Mouse (Mus musculus) spleen, adult 2 months (tissue): Measurements from ENCODE around the gene Dtnb. TPM values are rescaled to one million over a fixed set of nuclear protein-coding genes. Genes with fewer than 3 reads are reported as not detected.

ENCODE experiments used
- DNase-seq, 2 experiments: peaks; one replicate each; pipeline versions ENCODE4 v3.0.0 to v3.0.0-alpha.2; 2012 to 2021; ENCODE audit warnings: low spot score in 2 of 2, low read depth in 1 of 2
- H3K27ac ChIP-seq: fragments of 200-500 bp; 2 replicates; pipeline ENCODE4 v1.5.1; 2012; ENCODE audit warnings: low read length, inconsistent platforms; ENCODE audit not compliant: insufficient read depth
- H3K27me3 ChIP-seq: fragments of 200-500 bp; 2 replicates; pipeline ENCODE4 v1.6.1; 2012; ENCODE audit warnings: mild to moderate bottlenecking, moderate library complexity, low read length, inconsistent platforms; ENCODE audit not compliant: control insufficient read depth, insufficient read depth
- H3K36me3 ChIP-seq: fragments of 200-500 bp; 2 replicates; pipeline ENCODE4 v1.6.1; 2012; ENCODE audit warnings: mild to moderate bottlenecking, low read length, inconsistent platforms; ENCODE audit not compliant: control insufficient read depth, insufficient read depth
- H3K4me1 ChIP-seq: fragments of 200-500 bp; 2 replicates; pipeline ENCODE4 v1.6.1; 2011; ENCODE audit warnings: inconsistent platforms; ENCODE audit not compliant: control insufficient read depth, insufficient read depth, insufficient read length
- H3K4me3 ChIP-seq: fragments of 200-500 bp; 2 replicates; pipeline ENCODE4 v1.5.1; 2011; ENCODE audit warnings: mild to moderate bottlenecking, inconsistent platforms; ENCODE audit not compliant: insufficient read depth, insufficient read length; ENCODE audit errors: extremely low read depth
- CTCF ChIP-seq: fragments of 200-500 bp; IDR thresholded peaks from 2 replicates; pipeline ENCODE4 v1.5.1; 2011; ENCODE audit warnings: mild to moderate bottlenecking, inconsistent platforms; ENCODE audit not compliant: insufficient read depth, insufficient read length, insufficient replicate concordance; ENCODE audit errors: extremely low read depth
- POLR2A ChIP-seq: fragments of 200-500 bp; IDR thresholded peaks from 2 replicates; pipeline ENCODE4 v1.6.1; 2011; ENCODE audit warnings: low read depth, low read length, inconsistent platforms
- WGBS: fragments of 180-500 bp; shearing (Covaris S2); methylation state at CpG from one replicate; pipeline ENCODE4 v1.1.7; 2018; 5-methylcytosine and 5-hydroxymethylcytosine counted together
- polyA plus RNA-seq: library from polyadenylated mRNA; depleted of rRNA; stranded (reverse); fragments of >200 nt; gene quantifications from 2 replicates; pipeline ENCODE4 v1.2.3, GENCODE M21; 2012

The Dtnb gene
- polyA plus RNA-seq, 1 experiment = 31.0 TPM

DNA sequence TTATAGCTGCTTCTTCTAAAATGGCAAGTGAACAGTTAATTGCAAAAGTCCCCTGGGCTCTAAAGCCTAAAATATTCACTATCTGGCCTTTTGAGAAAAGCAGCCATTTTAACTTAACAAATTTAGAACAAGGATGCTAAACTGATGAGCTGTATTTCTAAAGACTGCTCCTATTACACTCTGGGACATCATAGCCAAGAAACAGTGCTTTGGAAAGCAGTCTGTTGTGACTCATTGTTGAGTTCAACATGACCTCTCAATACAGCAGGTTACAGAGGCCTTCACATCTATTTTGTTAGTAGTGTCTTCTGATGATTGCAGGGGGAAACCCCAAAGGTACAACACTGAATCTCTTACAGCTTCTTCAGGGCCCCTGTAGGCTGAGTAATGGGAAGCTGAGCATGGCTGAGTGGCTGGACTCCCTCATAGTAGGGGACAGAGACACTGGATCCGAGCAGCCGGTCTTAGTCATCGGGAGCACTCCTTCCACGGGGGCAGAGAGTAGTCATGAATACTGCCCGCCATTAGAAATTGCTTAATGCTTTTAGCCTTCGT lies 157.4 kb downstream of the Dtnb start:
- DNase-seq = no peak
- Histone ChIP-seq H3K4me3 (no peak overlapping the region), H3K27ac (no peak overlapping the region), H3K27me3 (no peaks in the 10 kb centered on the region), H3K4me1 (no peaks in the 10 kb centered on the region), H3K36me3 (no peaks in the 10 kb centered on the region; the same call in 1 of the 2 replicates)
- TF ChIP-seq POLR2A = no peak
- TF ChIP-seq CTCF = no peak
- WGBS = 91% methylated on average over 6 of the region's 6 CpGs

DNA sequence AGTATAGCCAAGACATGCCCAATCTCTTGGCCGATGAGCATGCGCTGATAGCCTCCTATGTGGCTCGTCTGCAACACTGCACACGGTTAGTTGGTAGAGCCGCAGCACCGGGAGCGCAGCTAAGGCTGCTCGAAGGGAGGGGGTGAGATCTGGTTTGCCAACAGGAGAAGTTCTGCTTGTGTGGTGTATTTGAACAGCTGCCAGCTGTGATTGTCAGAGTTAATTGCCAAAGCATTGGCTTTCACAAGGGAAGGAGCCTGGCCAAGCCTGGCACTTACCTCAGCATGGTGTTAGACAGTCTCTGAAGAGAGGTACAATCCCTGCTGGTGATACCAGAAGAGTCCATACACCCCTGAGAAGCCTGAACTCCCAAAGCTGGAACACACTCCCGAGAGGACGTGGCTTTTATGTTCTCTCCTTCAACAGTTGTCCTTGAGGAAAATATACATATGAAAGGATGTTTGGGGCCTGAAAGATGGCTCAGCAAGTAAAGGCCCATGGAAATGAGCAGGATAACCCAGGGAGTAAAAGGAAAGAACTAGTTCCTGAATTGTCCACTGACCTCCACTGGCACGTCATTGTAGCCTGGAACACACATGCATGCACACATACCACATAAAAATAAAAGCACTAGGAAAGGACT lies 160.6 kb downstream of the Dtnb start:
- WGBS = 78% methylated on average over 11 of the region's 11 CpGs
- Histone ChIP-seq H3K27ac (no peak overlapping the region), H3K36me3 (no peaks in the 10 kb centered on the region; the same call in 1 of the 2 replicates), H3K27me3 (no peaks in the 10 kb centered on the region), H3K4me1 (no peaks in the 10 kb centered on the region), H3K4me3 (no peak overlapping the region)
- TF ChIP-seq POLR2A (no peak), CTCF (no peak)
- no peak for DNase-seq

DNA sequence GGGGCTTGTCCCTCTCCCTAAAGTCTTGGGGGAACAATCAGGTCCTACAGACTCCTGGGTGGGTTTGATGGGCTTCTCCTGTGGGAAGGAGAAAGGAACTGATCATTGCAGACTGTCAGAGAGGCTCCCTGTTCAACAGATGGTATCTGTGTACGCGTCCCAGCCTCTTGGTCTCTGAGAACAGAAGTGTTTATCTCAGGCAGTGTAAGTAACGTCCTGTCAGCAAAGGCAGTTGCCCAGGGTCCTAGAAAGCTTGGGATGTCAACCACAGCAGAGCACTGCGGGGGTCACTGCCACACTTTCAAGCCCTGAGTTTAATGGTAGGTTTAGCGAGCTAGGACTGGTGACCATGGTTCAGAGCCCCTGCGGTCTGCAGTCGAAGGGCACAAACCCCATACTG lies 161.1 kb downstream of the Dtnb start:
- no peak for DNase-seq
- H3K27ac ChIP-seq = no peak overlapping the region
- TF ChIP-seq CTCF (no peak), POLR2A (no peak)
- H3K4me1 ChIP-seq = no peaks in the 10 kb centered on the region
- no peaks in the 10 kb centered on the region; the same call in 1 of the 2 replicates for H3K36me3 ChIP-seq
- WGBS = 91% methylated on average over 7 of the region's 7 CpGs
- no peaks in the 10 kb centered on the region for H3K27me3 ChIP-seq
- H3K4me3 ChIP-seq = no peak overlapping the region

DNA sequence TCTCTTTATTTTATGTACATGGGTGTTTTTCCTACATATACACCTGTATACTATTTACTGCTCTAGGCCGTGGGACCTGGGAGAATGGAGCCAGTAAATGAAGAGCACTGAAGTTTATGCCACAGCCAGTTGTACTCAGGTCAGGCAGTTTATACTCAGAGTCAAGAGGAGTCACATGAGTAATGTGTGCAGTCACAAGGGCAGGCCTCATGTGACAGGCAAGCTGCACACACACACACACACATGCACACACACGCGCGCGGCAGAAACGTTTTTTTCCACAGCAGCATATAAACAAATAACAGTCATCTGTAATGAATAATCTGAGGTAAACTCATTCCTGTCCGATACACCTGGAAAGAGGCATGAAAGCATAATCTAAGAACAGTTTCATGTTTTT lies 164.8 kb downstream of the Dtnb start:
- no peak for DNase-seq
- H3K27ac ChIP-seq = no peak overlapping the region
- no peak overlapping the region for H3K4me3 ChIP-seq
- no peak for TF ChIP-seq CTCF
- H3K4me1 ChIP-seq = peaks cover 16% of the 10 kb centered on the region; the same call in 1 of the 2 replicates
- 91% methylated on average over 7 of the region's 7 CpGs for WGBS
- H3K36me3 ChIP-seq = no peaks in the 10 kb centered on the region; the same call in 1 of the 2 replicates
- H3K27me3 ChIP-seq = no peaks in the 10 kb centered on the region

DNA sequence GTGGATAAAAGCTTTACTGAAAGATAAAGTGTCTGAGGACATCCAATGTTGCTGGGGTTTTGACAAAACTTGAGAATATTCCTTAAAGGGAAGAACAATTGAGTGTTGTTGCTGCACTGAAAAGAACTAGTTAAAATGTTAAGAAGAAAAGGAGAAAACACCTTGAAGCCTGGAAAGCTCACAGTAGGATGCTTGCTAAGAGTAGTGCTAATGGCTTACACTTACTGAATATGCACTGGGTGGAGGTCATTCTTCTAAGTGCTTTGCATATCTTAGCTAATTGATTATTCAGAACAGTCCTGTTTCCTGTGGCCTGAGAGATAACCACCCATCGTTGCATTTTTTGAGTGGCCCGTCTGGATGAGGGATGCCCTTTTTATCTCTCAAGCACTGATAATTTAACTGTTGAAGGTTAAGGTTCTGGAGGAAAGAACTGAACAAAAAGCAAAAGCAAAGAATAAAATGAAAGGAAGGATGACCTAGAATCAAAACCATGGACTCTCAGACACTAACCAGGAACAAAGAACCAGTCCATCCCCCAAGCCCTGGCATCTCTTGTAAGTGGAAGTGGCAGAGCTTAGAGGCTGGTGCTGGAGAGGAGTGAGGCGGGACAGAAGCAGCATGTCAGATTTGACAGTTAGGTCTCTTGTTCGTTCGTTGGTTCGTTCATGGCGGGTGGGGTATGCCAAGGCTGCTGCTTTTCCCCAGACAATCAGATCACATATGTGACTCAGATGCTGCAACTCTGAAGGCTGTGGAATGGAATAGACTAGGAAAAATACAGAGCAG lies 166.8 kb downstream of the Dtnb start:
- no peak for DNase-seq
- TF ChIP-seq POLR2A (no peak), CTCF (no peak)
- 76% methylated on average over 7 of the region's 7 CpGs for WGBS
- H3K4me3 ChIP-seq = no peak overlapping the region
- H3K27me3 ChIP-seq = no peaks in the 10 kb centered on the region
- H3K4me1 ChIP-seq = peaks cover 16% of the 10 kb centered on the region; the same call in 1 of the 2 replicates
- no peak overlapping the region for H3K27ac ChIP-seq
- H3K36me3 ChIP-seq = no peaks in the 10 kb centered on the region

DNA sequence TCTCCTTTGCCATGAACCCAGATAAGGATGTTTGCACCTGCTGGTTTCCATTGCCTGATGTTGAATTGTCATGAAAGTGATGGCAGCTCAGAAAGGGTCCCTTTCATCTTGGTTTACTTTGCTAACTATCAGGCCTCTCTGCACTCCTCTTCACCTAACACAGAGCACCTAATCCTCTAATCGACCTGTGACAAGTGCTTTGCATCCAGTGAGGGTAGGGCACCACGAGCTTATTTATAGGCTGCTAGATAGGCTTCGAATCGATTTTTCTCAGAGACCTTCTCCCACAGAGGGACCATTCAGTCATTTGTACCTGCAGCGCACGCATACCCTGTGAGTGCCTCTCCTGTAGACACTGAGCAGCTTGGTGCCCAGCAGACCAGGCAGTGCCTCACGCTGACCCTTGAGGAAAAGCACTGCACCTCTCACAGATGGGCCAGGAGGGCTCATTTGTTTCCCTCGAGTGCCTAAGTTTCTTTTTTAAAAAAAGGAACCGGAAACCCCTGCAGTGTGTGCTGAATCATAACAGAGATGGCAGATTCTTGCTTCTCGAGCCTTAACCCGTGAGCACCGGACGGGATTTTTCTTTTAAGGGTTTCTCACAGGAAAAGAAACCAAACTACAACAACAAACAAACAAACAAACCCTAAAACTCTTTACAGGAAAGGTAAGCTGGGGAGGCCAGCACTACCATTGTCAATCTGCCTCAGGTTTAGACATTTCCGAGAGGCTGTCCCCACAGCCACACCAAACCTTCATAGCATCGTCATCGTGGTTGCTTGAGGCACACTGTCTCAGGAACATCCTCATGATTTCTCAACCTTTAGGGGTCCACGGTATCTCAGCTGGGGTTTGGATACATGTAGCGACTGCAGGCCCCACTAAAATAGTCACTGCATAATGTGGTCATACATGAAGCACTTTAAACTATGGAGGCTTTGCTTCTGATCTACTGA lies 167.8 kb downstream of the Dtnb start:
- Histone ChIP-seq H3K27me3 (no peaks in the 10 kb centered on the region), H3K27ac (peak overlapping the region; percentile 68), H3K4me1 (peaks cover 19% of the 10 kb centered on the region; the same call in 1 of the 2 replicates), H3K4me3 (peak overlapping the region; percentile 51; the same call in 1 of the 2 replicates), H3K36me3 (no peaks in the 10 kb centered on the region)
- peak in 1 of 2 experiments; percentile 30 for DNase-seq
- 11% methylated on average over 18 of the region's 18 CpGs for WGBS
- TF ChIP-seq CTCF (no peak), POLR2A (no peak)
